Mouse (Mus musculus) stomach, postnatal 0 days (tissue): ENCODE measurements at regions not wholly inside any gene's neighbourhood (a gene's known extent, or its start where the extent isn't known, plus 50 kb on each side); places are given as distances from the start of the nearest gene placed in this dataset.

Experiments
- ATAC-seq: fragments of 200-750 bp; cut with Nextera tagmentation; 2 replicates; pipeline ENCODE4 v1.8.0; 2017; ENCODE audit not compliant: low FRiP score, low TSS enrichment
- DNase-seq: peaks from one replicate; pipeline ENCODE4 v3.0.0-alpha.2; 2016; ENCODE audit warnings: low spot score
- H3K27ac ChIP-seq: fragments of 300-500 bp; sonication (generic); replicated peaks from 2 replicates; pipeline ENCODE4 v1.5.1; 2014; ENCODE audit warnings: mild to moderate bottlenecking, control low read depth
- H3K27me3 ChIP-seq: fragments of 300-500 bp; sonication (generic); 2 replicates; pipeline ENCODE4 v1.6.1; 2014; ENCODE audit warnings: low read length; ENCODE audit not compliant: control insufficient read depth, insufficient read depth
- H3K36me3 ChIP-seq: fragments of 300-500 bp; sonication (generic); 2 replicates; pipeline ENCODE4 v1.6.1; 2014; ENCODE audit warnings: low read length, mixed read lengths; ENCODE audit not compliant: control insufficient read depth, insufficient read depth
- H3K4me1 ChIP-seq: fragments of 300-500 bp; sonication (generic); replicated peaks from 2 replicates; pipeline ENCODE4 v1.6.1; 2014; ENCODE audit warnings: antibody characterized with exemption; ENCODE audit not compliant: control insufficient read depth, insufficient read depth
- H3K4me2 ChIP-seq: fragments of 300-500 bp; sonication (generic); replicated peaks from 2 replicates; pipeline ENCODE4 v1.6.1; 2014; ENCODE audit warnings: low read depth, mild to moderate bottlenecking, control low read depth, moderate library complexity
- H3K4me3 ChIP-seq: fragments of 300-500 bp; sonication (generic); 2 replicates; pipeline ENCODE4 v1.5.1; 2014; ENCODE audit warnings: low read depth, low read length, control low read depth
- H3K9ac ChIP-seq: fragments of 300-500 bp; sonication (generic); 2 replicates; pipeline ENCODE4 v1.6.1; 2014; ENCODE audit warnings: mild to moderate bottlenecking, low read length, control low read depth, mixed read lengths
- H3K9me3 ChIP-seq: fragments of 300-500 bp; sonication (generic); 2 replicates; pipeline ENCODE4 v1.6.1; 2016; ENCODE audit warnings: low read length; ENCODE audit not compliant: control insufficient read depth
- CTCF ChIP-seq: IDR thresholded peaks from 2 replicates; pipeline ENCODE4 v1.5.1; 2016; ENCODE audit warnings: antibody characterized with exemption, low read depth, mild to moderate bottlenecking, moderate library complexity
- EP300 ChIP-seq: optimal IDR thresholded peaks from 2 replicates; pipeline ENCODE3; 2016; ENCODE audit warnings: antibody characterized with exemption
- WGBS: fragments of 180-500 bp; shearing (Covaris S2); extraction: QIAGEN DNeasy Blood & Tissue Kit; methylation state at CpG from one replicate; pipeline ENCODE4 v1.1.7; 2014; 5-methylcytosine and 5-hydroxymethylcytosine counted together

DNA sequence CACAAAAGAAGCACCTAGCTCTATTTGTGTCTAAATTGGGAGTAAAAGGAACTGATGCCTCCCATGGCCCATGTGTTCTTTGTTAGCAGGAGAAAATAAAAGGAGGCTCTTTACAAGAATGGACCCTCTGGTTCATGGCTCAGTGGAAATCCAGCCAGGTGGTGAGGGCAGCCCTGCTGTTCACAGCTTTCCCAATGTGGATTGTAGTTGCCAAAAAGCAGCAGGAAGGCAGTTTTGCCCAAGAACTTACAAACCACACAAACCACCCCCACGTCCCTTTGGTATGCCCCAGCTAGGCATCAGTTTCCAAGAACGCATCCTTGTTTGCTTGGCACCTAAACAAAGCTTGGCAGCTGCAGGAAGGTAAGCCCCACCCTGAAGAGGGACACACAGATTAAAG is 174.7 kb downstream of the Fam76b start:
- 0 out of 2 replicates have a peak, but pooled peaks cover 3% of the 10 kb centered on the region for H3K4me1 ChIP-seq
- WGBS = 59% methylated on average over 2 of the region's 2 CpGs
- H3K9ac ChIP-seq = no peak overlapping the region
- no peaks in the 10 kb centered on the region for H3K9me3 ChIP-seq
- ATAC-seq (no peak), DNase-seq (no peak)
- H3K27ac ChIP-seq = no peak overlapping the region
- H3K4me3 ChIP-seq = no peak overlapping the region
- H3K36me3 ChIP-seq = no peaks in the 10 kb centered on the region
- no peaks in the 10 kb centered on the region for H3K27me3 ChIP-seq
- TF ChIP-seq CTCF (no peak), EP300 (no peak)
- H3K4me2 ChIP-seq = no peak overlapping the region

DNA sequence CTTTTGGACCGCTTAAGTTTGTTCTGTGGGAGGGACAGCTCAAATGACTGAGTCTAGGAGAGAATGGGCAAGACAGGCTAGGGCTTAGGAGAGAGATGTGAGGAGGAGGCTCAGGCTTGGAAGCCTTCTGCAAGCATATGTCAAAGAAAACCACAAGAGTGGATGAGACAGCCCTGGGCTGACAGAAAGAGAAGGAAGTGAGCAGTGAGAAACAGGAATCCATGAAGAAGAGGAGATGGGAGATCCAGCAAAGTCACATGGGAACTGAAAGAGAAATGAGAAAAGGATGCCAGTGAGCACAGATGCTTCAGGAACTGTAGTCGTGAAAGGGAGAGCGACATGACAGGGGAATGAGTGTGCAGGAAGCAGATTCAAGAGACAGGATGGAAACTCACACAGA is 175.6 kb downstream of the Fam76b start:
- DNase-seq = no peak
- H3K27me3 ChIP-seq = no peaks in the 10 kb centered on the region
- ATAC-seq = no peak
- no peak overlapping the region for H3K27ac ChIP-seq
- TF ChIP-seq EP300 (no peak), CTCF (no peak)
- no peak overlapping the region for H3K4me3 ChIP-seq
- H3K9me3 ChIP-seq = no peaks in the 10 kb centered on the region
- no peak overlapping the region for H3K9ac ChIP-seq
- H3K36me3 ChIP-seq = no peaks in the 10 kb centered on the region
- H3K4me2 ChIP-seq = no peak overlapping the region
- 71% methylated on average over 3 of the region's 3 CpGs for WGBS
- 0 out of 2 replicates have a peak, but pooled peaks cover 3% of the 10 kb centered on the region for H3K4me1 ChIP-seq

DNA sequence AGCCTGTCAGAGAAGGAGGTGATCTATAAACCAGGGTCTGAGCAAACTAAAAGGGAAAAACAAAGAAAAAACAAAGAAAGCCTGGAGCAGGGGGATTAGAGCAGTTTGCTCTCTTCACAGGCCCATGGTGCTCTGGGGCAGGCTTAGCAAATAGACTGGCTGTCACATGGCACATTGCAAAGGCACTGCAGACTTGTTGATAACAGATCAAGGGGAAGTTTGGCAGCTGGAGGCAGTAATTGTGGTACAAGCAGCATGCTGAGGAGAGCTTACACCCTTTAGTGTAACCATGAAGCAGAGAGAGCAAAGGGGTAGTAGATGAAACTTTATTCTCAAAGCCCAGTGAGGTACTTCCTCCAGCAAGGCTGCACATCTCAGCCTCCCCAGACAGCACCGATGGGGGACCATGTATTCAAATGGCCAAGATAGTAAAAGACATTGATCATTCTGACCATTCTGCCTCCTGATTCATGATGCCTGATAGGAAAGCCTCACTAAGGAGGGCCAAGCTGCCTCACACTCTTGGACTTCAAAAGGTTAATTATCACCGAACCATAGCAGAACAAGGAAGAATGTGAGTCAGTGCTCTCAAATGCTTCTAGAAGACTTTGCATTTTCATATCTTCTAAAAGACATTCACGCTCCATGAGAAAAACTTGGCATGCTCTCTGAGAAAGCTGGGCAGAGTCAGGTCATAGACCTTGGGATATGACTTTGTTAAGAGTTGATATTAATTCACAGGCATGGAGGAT is 178.9 kb downstream of the Fam76b start:
- no peaks in the 10 kb centered on the region for H3K9me3 ChIP-seq
- H3K27me3 ChIP-seq = no peaks in the 10 kb centered on the region
- no peaks in the 10 kb centered on the region for H3K36me3 ChIP-seq
- TF ChIP-seq EP300 = no peak
- TF ChIP-seq CTCF = no peak
- no peak overlapping the region for H3K9ac ChIP-seq
- H3K4me1 ChIP-seq = no peaks in the 10 kb centered on the region
- H3K4me2 ChIP-seq = no peak overlapping the region
- H3K27ac ChIP-seq = no peak overlapping the region
- H3K4me3 ChIP-seq = no peak overlapping the region
- DNase-seq (no peak), ATAC-seq (no peak)
- 49% methylated on average over 3 of the region's 3 CpGs for WGBS

DNA sequence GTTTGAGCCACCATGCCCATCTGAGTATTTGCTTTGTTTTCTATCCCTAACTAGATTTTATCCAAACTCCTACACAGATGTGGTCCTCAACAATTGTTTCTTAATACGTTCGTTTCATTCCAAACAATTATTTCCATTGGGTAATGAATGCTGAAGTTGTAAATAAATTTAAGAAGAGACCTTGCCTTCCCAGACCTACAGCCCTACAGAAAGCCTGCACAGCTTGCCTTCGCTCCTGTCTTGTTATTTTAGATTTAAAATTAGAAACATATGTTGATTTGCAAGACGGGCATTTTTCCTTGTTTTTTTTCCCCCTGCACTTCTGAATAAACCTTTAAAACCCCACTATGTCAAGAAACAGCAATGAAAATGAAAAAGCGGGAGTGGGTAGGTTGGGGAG is 181.9 kb downstream of the Fam76b start:
- H3K36me3 ChIP-seq = no peaks in the 10 kb centered on the region
- H3K4me2 ChIP-seq = no peak overlapping the region
- 80% methylated on average over 5 of the region's 5 CpGs for WGBS
- TF ChIP-seq CTCF = no peak
- no peak for TF ChIP-seq EP300
- H3K4me1 ChIP-seq = no peaks in the 10 kb centered on the region
- H3K27ac ChIP-seq = no peak overlapping the region
- H3K27me3 ChIP-seq = no peaks in the 10 kb centered on the region
- no peaks in the 10 kb centered on the region for H3K9me3 ChIP-seq
- H3K4me3 ChIP-seq = no peak overlapping the region
- H3K9ac ChIP-seq = no peak overlapping the region
- ATAC-seq (no peak), DNase-seq (no peak)

DNA sequence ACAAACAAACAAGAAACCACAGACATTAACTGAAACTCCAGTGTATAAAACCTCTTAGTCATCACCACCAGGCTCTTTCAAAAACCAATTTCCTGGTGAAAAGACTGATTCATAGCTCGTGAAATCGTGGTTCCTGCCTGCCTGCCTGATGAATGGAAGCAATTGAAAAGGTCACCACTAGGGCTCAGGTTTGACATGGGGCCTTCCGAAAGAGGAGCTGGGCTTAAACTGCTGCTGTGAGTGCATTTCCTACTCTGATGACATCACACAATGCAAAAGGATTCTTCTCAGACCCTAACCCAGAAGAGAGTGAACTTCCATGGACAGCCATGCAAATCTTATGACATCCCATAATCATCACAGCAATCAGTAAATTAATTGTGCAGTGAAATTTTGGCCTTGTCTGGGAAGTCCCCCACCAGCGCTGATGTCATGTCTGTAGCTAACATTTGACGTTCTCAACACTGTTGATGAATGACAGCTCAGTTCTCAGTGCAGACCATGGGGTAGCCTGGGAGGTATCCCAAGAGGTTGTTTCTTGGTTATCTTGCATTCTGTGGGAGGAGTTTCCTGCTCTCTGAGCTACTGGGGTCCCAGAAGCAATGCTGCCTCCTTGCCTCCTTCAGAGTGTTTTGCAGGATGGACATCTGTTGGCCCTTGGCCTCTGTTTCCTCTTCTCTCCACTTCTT is 182.9 kb downstream of the Fam76b start:
- DNase-seq (no peak), ATAC-seq (no peak)
- peak; percentile 54 for TF ChIP-seq CTCF
- no peak for TF ChIP-seq EP300
- H3K4me2 ChIP-seq = no peak overlapping the region
- H3K27me3 ChIP-seq = no peaks in the 10 kb centered on the region
- H3K9me3 ChIP-seq = no peaks in the 10 kb centered on the region
- no peak overlapping the region for H3K9ac ChIP-seq
- WGBS = 53% methylated on average over 5 of the region's 5 CpGs
- no peak overlapping the region for H3K27ac ChIP-seq
- H3K4me3 ChIP-seq = no peak overlapping the region
- H3K36me3 ChIP-seq = no peaks in the 10 kb centered on the region
- H3K4me1 ChIP-seq = no peaks in the 10 kb centered on the region

DNA sequence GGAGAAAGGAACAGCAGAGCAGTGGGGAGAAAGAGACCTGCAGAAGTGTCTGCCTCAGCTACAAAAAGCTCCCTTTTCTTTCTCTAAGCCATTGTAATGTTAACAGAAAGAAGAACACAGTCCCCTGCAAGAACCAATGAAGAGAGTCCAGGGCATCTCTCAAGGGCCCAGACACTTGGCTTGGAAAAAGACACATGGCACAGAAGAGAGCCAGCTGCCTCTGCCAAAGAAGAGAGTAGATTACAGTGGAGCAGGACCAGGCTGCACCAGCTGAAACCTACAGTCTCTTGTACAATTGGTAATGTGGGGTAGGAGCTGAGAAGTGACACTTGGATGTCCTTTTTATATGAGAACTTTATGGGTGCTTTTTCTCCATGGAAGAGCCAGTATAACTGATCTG is 196.7 kb downstream of the Fam76b start:
- H3K36me3 ChIP-seq = no peaks in the 10 kb centered on the region
- no peak for DNase-seq

More for the DNA sequence above, 196.7 kb downstream of the Fam76b start:
- Histone ChIP-seq H3K9me3 (no peaks in the 10 kb centered on the region), H3K4me1 (no peaks in the 10 kb centered on the region), H3K27me3 (no peaks in the 10 kb centered on the region), H3K27ac (no peak overlapping the region), H3K4me3 (no peak overlapping the region), H3K9ac (no peak overlapping the region), H3K4me2 (no peak overlapping the region)
- no peak for ATAC-seq
- TF ChIP-seq CTCF (no peak), EP300 (no peak)
